Mouse (Mus musculus) forebrain, embryonic 11.5 days (tissue): Measurements from ENCODE around the gene Samd7. TPM values are rescaled to one million over a fixed set of nuclear protein-coding genes. Genes with fewer than 3 reads are reported as not detected.
A peak's percentile ranks its signal among the peaks of the same experiment; 100 is the strongest.

Source experiments
- ATAC-seq: fragments of 200-750 bp; cut with Nextera tagmentation; replicated peaks from 2 replicates; pipeline ENCODE4 v1.8.0; 2017; ENCODE audit warnings: moderate TSS enrichment; ENCODE audit not compliant: low FRiP score
- DNase-seq: peaks from one replicate; pipeline ENCODE4 v3.0.0-alpha.2; 2017; ENCODE audit warnings: low spot score
- H3K27ac ChIP-seq: fragments of 300-500 bp; sonication (generic); 2 replicates; pipeline ENCODE4 v1.5.1; 2014; ENCODE audit warnings: low read depth, low read length
- H3K27me3 ChIP-seq: fragments of 300-500 bp; sonication (generic); 2 replicates; pipeline ENCODE4 v1.6.1; 2014; ENCODE audit warnings: mild to moderate bottlenecking, low read length, mixed read lengths; ENCODE audit not compliant: control insufficient read depth, insufficient read depth
- H3K36me3 ChIP-seq: fragments of 300-500 bp; sonication (generic); 2 replicates; pipeline ENCODE4 v1.6.1; 2014; ENCODE audit warnings: mild to moderate bottlenecking, low read length, moderate library complexity, mixed read lengths; ENCODE audit not compliant: control insufficient read depth, insufficient read depth
- H3K4me1 ChIP-seq: fragments of 300-500 bp; sonication (generic); replicated peaks from 2 replicates; pipeline ENCODE4 v1.6.1; 2014; ENCODE audit warnings: low read length, mixed read lengths; ENCODE audit not compliant: control insufficient read depth, insufficient read depth
- H3K4me2 ChIP-seq: fragments of 300-500 bp; sonication (generic); 2 replicates; pipeline ENCODE4 v1.6.1; 2014; ENCODE audit warnings: low read depth, mild to moderate bottlenecking, low read length, moderate library complexity, mixed read lengths; ENCODE audit not compliant: severe bottlenecking
- H3K4me3 ChIP-seq: fragments of 300-500 bp; sonication (generic); 2 replicates; pipeline ENCODE4 v1.5.1; 2014; ENCODE audit warnings: low read depth, low read length
- H3K9ac ChIP-seq: fragments of 300-500 bp; sonication (generic); 2 replicates; pipeline ENCODE4 v1.6.1; 2014; ENCODE audit warnings: low read length
- H3K9me3 ChIP-seq: fragments of 300-500 bp; sonication (generic); 2 replicates; pipeline ENCODE4 v1.6.1; 2016; ENCODE audit warnings: low read length, mixed read lengths; ENCODE audit not compliant: control insufficient read depth
- WGBS: fragments of 180-500 bp; shearing (Covaris S2); extraction: QIAGEN DNeasy Blood & Tissue Kit; methylation state at CpG from one replicate; pipeline ENCODE4 v1.1.7; 2014; 5-methylcytosine and 5-hydroxymethylcytosine counted together
- polyA plus RNA-seq: library from polyadenylated mRNA; unstranded; fragments of >200 nt; fragmentation: Nextera tagmentation; extraction: Ambion mirVana; gene quantifications from 2 replicates; pipeline ENCODE4 v1.2.1, GENCODE M21; 2014

The Samd7 gene
- polyA plus RNA-seq, 1 experiment from 2014 or later, result not detected

DNA sequence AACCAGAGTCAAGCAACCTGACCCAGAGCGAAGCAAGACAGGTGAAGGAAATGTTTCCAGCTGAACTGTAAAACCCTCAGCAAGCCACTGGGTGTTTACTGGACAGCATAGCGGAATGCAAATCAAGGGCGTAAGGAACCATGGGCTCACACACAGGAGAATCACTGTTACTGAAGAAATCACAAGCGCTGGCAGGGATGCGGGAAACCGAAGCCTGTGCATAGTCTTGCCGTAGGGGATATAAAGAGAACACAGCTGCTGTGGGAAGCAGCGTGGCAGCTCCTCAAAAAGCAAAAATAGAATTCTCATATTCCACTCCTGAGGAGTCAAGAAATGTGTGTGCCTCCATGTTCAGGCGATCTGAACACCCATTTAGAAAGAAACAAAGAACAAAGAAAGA lies 9.3 kb upstream of the Samd7 start:
- no peak overlapping the region for H3K27ac ChIP-seq
- no peak overlapping the region for H3K4me3 ChIP-seq
- ATAC-seq (no peak), DNase-seq (no peak)
- no peaks in the 10 kb centered on the region for H3K9me3 ChIP-seq
- H3K4me1 ChIP-seq, result no peaks in the 10 kb centered on the region
- H3K4me2 ChIP-seq, result no peak overlapping the region
- 59% methylated on average over 9 of the region's 9 CpGs for WGBS
- no peaks in the 10 kb centered on the region for H3K36me3 ChIP-seq
- H3K9ac ChIP-seq, result no peak overlapping the region
- H3K27me3 ChIP-seq, result no peaks in the 10 kb centered on the region

DNA sequence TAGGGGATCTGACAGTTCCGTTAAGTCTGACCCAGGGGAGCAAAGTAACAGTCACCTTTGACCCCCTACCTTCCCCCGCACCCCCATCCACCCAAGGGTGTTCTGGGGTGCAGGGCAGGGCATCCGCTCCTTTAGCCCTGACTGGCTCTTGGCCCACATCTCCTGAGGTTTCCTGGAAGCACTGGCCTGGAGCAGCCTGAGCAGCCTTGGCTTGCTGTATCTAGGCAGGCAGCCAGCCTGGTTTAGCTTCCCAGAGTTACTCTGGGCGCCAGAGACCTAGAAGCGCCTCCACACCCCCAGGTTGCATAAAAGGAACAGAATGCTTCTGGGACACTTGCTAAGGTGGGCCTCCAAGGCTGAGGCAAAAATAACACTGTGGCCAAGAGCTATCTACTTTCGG lies 4.8 kb upstream of the Samd7 start:
- 87% methylated on average over 6 of the region's 6 CpGs for WGBS
- Histone ChIP-seq H3K9ac (no peak overlapping the region), H3K27me3 (no peaks in the 10 kb centered on the region), H3K36me3 (no peaks in the 10 kb centered on the region), H3K4me3 (no peak overlapping the region), H3K4me1 (no peaks in the 10 kb centered on the region), H3K9me3 (no peaks in the 10 kb centered on the region), H3K4me2 (no peak overlapping the region), H3K27ac (no peak overlapping the region)
- DNase-seq (no peak), ATAC-seq (no peak)

DNA sequence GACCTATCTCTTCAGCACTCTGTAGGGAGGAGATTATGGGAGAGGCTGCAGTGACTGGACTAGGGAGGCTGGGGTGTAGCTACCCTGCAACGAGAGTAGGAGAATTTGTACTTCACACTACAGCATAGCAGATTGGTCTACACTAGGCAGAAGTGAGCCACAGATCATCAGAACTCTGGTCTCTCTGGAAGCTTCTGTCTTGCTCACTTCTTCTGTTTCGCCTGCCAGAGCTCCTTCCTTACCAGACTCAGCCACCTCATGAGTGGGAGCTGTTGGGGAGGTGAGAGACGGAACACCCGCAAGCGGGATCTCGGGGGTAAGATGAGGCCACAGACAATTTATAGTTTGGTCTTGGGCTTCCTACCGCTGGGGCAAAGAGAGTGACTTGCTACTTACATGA lies 3.2 kb upstream of the Samd7 start:
- Histone ChIP-seq H3K27me3 (no peaks in the 10 kb centered on the region), H3K4me1 (no peaks in the 10 kb centered on the region), H3K4me3 (no peak overlapping the region), H3K4me2 (no peak overlapping the region), H3K27ac (no peak overlapping the region), H3K9me3 (no peaks in the 10 kb centered on the region), H3K9ac (no peak overlapping the region), H3K36me3 (no peaks in the 10 kb centered on the region)
- WGBS, result 92% methylated on average over 7 of the region's 7 CpGs
- DNase-seq (no peak), ATAC-seq (no peak)

DNA sequence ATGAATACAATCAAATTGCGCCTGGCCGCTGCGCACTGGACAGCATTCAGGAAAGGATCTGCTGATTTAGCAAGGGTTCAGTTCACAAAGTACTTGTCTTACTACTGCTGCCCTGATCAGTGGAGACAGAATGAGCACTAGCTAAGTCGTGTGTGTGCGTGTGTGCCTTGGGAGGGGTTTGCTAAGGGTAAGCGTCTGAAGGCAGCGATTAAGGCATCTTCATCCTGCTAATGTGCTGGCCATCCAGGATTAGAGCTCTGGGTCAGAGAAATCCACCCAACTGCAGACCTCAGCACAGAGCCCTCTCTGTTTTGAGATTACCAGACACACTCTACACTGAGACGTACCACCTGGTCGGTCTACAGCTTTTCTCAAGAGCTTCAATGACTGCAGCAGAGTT lies 2.2 kb downstream of the Samd7 start:
- H3K4me3 ChIP-seq, result no peak overlapping the region
- H3K4me2 ChIP-seq, result no peak overlapping the region
- H3K27ac ChIP-seq, result no peak overlapping the region
- H3K27me3 ChIP-seq, result no peaks in the 10 kb centered on the region
- 91% methylated on average over 9 of the region's 9 CpGs for WGBS
- no peaks in the 10 kb centered on the region for H3K9me3 ChIP-seq
- DNase-seq, result no peak
- ATAC-seq, result no peak
- H3K36me3 ChIP-seq, result no peaks in the 10 kb centered on the region
- H3K4me1 ChIP-seq, result no peaks in the 10 kb centered on the region
- no peak overlapping the region for H3K9ac ChIP-seq

DNA sequence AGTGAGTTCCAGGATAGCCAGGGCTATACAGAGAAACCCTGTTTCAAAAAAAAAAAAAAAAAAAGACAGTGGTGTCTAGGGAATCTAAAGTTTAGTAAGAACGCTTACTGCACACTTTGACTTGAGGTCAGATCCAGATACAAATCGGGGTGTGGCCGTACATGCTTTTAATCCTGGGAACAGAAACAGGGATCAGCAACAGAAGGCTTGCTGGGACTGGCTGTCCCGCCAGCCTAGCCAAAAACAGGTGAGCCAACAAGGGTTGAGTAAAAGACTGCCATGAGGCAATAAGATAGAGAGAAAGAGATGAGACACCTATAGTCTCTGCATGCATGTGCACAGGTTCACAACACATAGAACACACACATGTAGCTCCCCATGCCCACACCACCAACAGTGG lies 8.6 kb downstream of the Samd7 start:
- Histone ChIP-seq H3K4me2 (no peak overlapping the region), H3K9me3 (no peaks in the 10 kb centered on the region), H3K9ac (no peak overlapping the region), H3K4me1 (no peaks in the 10 kb centered on the region), H3K27me3 (no peaks in the 10 kb centered on the region), H3K36me3 (no peaks in the 10 kb centered on the region), H3K27ac (no peak overlapping the region), H3K4me3 (no peak overlapping the region)
- ATAC-seq (no peak), DNase-seq (no peak)
- WGBS, result 94% methylated on average over 4 of the region's 4 CpGs

DNA sequence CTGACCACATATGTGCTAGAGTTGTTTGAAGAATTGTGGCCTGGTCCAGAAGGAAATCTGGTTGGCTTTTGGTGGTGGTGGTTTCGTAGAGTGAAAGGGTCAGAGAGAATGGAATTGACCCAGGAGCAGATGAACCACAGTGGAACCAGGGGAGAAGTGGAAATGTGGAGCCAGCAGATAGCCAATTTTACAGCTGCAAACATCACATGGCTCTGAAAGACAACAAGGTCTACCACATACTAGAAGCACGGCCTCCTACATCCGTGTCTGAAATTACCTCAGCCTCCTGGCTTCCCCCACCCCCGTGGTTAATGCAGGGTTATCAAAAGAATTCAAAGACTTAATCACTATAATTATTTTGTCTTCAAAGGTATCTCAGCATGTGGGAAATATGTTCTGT lies 18.8 kb downstream of the Samd7 start:
- H3K4me3 ChIP-seq, result no peak overlapping the region
- no peak overlapping the region for H3K27ac ChIP-seq
- no peak for DNase-seq
- no peak overlapping the region for H3K4me2 ChIP-seq
- no peak for ATAC-seq
- H3K4me1 ChIP-seq, result no peaks in the 10 kb centered on the region
- no peaks in the 10 kb centered on the region for H3K36me3 ChIP-seq
- H3K9me3 ChIP-seq, result no peaks in the 10 kb centered on the region
- H3K27me3 ChIP-seq, result no peaks in the 10 kb centered on the region
- WGBS, result 88% methylated on average over 4 of the region's 4 CpGs
- H3K9ac ChIP-seq, result no peak overlapping the region

DNA sequence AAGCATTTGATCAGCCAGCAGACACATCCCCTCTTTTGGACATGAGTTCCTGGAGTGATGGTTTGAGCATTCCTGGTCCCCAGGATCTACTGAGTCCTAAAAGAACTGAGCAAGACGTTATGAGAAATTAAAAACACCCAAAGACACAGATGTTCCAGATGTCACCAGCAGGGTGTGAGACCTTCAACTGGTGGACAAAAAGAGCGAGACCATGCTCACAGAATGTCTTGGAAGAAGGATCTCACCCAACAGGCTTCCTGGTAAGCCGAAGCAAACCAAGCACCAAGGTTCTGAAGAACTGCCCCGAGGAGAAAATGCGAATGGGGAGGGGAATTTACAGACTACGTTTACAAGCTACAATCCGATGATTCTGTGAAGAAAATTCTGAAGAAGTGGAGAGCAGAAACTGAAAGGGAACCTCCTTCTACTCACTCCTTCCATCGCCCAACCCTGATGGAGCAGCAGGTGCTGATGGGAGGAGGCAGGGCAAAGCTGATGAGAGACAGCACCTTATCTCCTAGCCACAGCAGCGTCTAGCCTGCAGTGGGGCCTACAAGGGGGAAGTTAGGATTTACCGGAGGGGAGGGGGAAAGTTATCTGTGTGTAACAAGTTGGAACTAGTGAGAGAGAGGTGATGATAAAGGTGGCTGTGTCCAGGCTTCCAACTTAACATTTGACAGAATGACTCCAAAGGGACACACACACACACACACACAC lies 19.4 kb downstream of the Samd7 start:
- no peak overlapping the region for H3K9ac ChIP-seq
- WGBS, result 81% methylated on average over 10 of the region's 10 CpGs
- H3K36me3 ChIP-seq, result no peaks in the 10 kb centered on the region
- H3K27me3 ChIP-seq, result no peaks in the 10 kb centered on the region
- no peak overlapping the region for H3K4me2 ChIP-seq
- H3K4me1 ChIP-seq, result no peaks in the 10 kb centered on the region
- H3K27ac ChIP-seq, result no peak overlapping the region
- no peak overlapping the region for H3K4me3 ChIP-seq
- peak; percentile 49; the same call in 1 of the 2 replicates for ATAC-seq
- no peaks in the 10 kb centered on the region for H3K9me3 ChIP-seq
- no peak for DNase-seq

DNA sequence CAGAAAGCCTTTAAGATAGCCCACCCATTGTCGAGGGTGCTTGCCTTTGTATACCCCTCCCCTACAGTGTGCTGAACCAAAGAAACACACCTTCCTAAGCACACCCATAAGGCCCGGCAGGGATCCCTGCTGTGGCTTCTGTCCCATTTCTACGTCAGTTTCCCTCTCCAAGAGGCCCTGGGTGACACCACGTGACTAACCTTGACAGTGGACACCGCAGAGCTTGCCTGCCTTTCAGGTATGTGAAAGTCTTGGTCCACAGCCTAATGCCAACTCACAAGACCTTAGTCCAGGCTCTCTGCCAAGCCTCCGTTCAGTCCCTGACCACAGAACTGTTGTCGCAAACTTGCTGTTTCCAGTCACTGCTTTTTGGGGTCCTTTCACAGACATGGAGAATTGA lies 20.1 kb downstream of the Samd7 start:
- H3K27ac ChIP-seq, result no peak overlapping the region

DNA sequence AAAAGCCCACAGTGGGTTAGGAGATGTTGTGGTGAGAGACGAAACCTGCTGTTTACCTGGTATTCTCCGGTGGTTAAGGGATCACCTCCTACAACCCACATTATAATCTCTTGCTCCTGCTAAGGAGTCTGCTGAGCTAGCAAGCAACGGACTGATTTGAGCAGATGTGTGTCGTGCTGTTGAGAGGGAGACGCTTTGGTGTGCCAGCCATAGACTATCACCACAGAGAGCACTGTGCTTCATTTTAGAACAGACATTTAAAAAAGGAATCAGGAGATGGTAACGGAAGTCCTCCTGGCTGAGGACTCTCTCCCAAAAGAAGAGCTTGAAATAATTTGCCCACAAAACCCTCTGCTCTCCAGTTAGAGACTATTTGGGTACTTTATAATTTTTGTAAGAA lies 21.2 kb downstream of the Samd7 start:
- no peaks in the 10 kb centered on the region for H3K4me1 ChIP-seq
- no peak overlapping the region for H3K27ac ChIP-seq
- no peak overlapping the region for H3K4me2 ChIP-seq
- no peaks in the 10 kb centered on the region for H3K27me3 ChIP-seq
- H3K9ac ChIP-seq, result no peak overlapping the region
- WGBS, result 94% methylated on average over 6 of the region's 6 CpGs
- no peaks in the 10 kb centered on the region for H3K9me3 ChIP-seq
- ATAC-seq, result no peak
- no peaks in the 10 kb centered on the region for H3K36me3 ChIP-seq
- H3K4me3 ChIP-seq, result no peak overlapping the region
- DNase-seq, result no peak

More for the DNA sequence above, 20.1 kb downstream of the Samd7 start:
- DNase-seq (no peak), ATAC-seq (no peak)
- Histone ChIP-seq H3K9ac (no peak overlapping the region), H3K4me2 (no peak overlapping the region), H3K4me1 (no peaks in the 10 kb centered on the region), H3K27me3 (no peaks in the 10 kb centered on the region), H3K36me3 (no peaks in the 10 kb centered on the region), H3K4me3 (no peak overlapping the region), H3K9me3 (no peaks in the 10 kb centered on the region)
- 85% methylated on average over 7 of the region's 7 CpGs for WGBS
